33 mouse cellular contexts compared by ENCODE assay signal in the genomic region with DNA sequence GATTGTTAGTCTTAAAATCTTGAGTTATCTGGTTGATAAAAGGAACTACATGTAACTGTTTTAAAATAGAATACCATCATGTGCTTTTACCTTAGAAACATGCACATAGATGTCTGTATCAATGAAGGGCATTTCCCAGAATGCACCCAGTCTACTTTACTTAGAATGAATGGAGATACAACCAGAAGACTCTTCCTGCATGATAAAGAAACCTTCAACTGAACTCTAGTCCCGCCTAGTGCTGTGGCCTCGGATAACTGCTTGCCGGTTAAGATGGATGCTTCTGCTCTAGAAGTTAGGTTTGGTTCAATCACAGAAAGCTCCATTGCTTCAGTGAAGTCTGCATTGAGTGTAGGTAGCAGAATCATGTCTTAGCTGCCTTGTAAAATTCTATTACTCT. TPM values are rescaled to one million over a fixed set of nuclear protein-coding genes. Genes with fewer than 3 reads are reported as not detected.
DNase-seq lines count a peak whose midpoint lies in the region; ATAC-seq and TF ChIP-seq lines count a peak whose summit lies in the region.
"Had no signal": no experiment of that assay in that cellular context is flagged by ENCODE, and none has a peak within 500 bp of the region (broad histone marks: within the 10 kb centered on the region; RNA-seq: fewer than 3 reads in every experiment).

No protein-coding gene starts in this region.

- peak; percentile 69 for TF ChIP-seq EP300 in liver, embryonic 14.5 days (IDR thresholded peaks at IDR 0.05; ENCODE audit: low read depth)

- no peaks in the 10 kb centered on the region for H3K9me3 ChIP-seq in liver, embryonic 14.5 days (ENCODE audit: control insufficient read depth, low read length)
- no peaks in the 10 kb centered on the region for H3K9me3 ChIP-seq in hindbrain, embryonic 16.5 days (ENCODE audit: control insufficient read depth, low read length)
- H3K9me3 ChIP-seq: embryonic facial prominence, embryonic 10.5 days; embryonic facial prominence, embryonic 15.5 days; G1E; heart, embryonic 12.5 days; megakaryocyte, embryonic 14.5 days; midbrain, embryonic 13.5 days had no signal

- H3K4me3 ChIP-seq in liver, embryonic 14.5 days (ENCODE audit: insufficient read depth in 1 of 2, low read depth in 2 of 2, low read length in 2 of 2) = no peak overlapping the region
- no peak overlapping the region for H3K4me3 ChIP-seq in hindbrain, embryonic 16.5 days (ENCODE audit: low read length)
- H3K4me3 ChIP-seq: embryonic facial prominence, embryonic 10.5 days; embryonic facial prominence, embryonic 15.5 days; heart, embryonic 12.5 days; megakaryocyte, embryonic 14.5 days; midbrain, embryonic 13.5 days had no signal

- TF ChIP-seq CTCF in liver, embryonic 14.5 days (IDR thresholded peaks at IDR 0.05; ENCODE audit: low read depth) = no peak

- peak; percentile 11 for ATAC-seq in activated CD4-positive, CD25-positive, alpha-beta regulatory T cell, adult 4 months
- ATAC-seq in erythroid progenitor cell, adult 5-6 weeks (replicated peaks; ENCODE audit: low FRiP score, poor library complexity, severe bottlenecking) = peak; percentile 79
- ATAC-seq in liver, embryonic 14.5 days (ENCODE audit: insufficient read depth) = peak; percentile 81
- ATAC-seq in megakaryocyte-erythroid progenitor cell, adult 5-6 weeks (replicated peaks; ENCODE audit: low FRiP score, low TSS enrichment, poor library complexity, severe bottlenecking) = peak; percentile 75
- ATAC-seq in hindbrain, embryonic 16.5 days = no peak
- ATAC-seq: forebrain, embryonic 14.5 days; midbrain, embryonic 13.5 days had no signal

- H3K27me3 ChIP-seq in liver, embryonic 14.5 days (ENCODE audit: control insufficient read depth, insufficient read depth, low read length) = no peaks in the 10 kb centered on the region
- no peaks in the 10 kb centered on the region for H3K27me3 ChIP-seq in hindbrain, embryonic 16.5 days (replicated peaks; ENCODE audit: control insufficient read depth, insufficient read depth, low read length)
- H3K27me3 ChIP-seq: CH12.LX; embryonic facial prominence, embryonic 15.5 days; heart, embryonic 12.5 days; megakaryocyte, embryonic 14.5 days; midbrain, embryonic 13.5 days had no signal

- H3K27ac ChIP-seq in liver, embryonic 14.5 days = no peak overlapping the region
- no peak overlapping the region for H3K27ac ChIP-seq in hindbrain, embryonic 16.5 days (ENCODE audit: low read depth, low read length)
- H3K27ac ChIP-seq: embryonic facial prominence, embryonic 10.5 days; embryonic facial prominence, embryonic 15.5 days; hindbrain, embryonic 14.5 days; midbrain, embryonic 13.5 days; stomach, postnatal 0 days had no signal

- H3K4me2 ChIP-seq in liver, embryonic 14.5 days (ENCODE audit: low read depth) = no peak overlapping the region
- H3K4me2 ChIP-seq in hindbrain, embryonic 16.5 days (ENCODE audit: low read length) = no peak overlapping the region
- H3K4me2 ChIP-seq: embryonic facial prominence, embryonic 15.5 days; heart, embryonic 12.5 days; hindbrain, embryonic 14.5 days; midbrain, embryonic 13.5 days had no signal

- peaks cover 49% of the 10 kb centered on the region for H3K36me3 ChIP-seq in liver, embryonic 14.5 days (replicated peaks; ENCODE audit: control insufficient read depth, insufficient read depth, low read depth)
- peaks cover 14% of the 10 kb centered on the region for H3K36me3 ChIP-seq in hindbrain, embryonic 16.5 days (ENCODE audit: control insufficient read depth, insufficient read depth, low read length)

- no peak overlapping the region for H3K9ac ChIP-seq in liver, embryonic 14.5 days (replicated peaks)
- H3K9ac ChIP-seq in hindbrain, embryonic 16.5 days (ENCODE audit: low read depth, low read length) = no peak overlapping the region
- H3K9ac ChIP-seq: embryonic facial prominence, embryonic 15.5 days; heart, embryonic 12.5 days; hindbrain, embryonic 14.5 days; midbrain, embryonic 13.5 days had no signal

- peaks cover 14 to 25% of the 10 kb centered on the region in 2 experiments for H3K4me1 ChIP-seq in liver, embryonic 14.5 days (replicated peaks; ENCODE audit: control insufficient read depth in 2 of 2, insufficient read depth in 2 of 2, low read length in 1 of 2)
- H3K4me1 ChIP-seq in hindbrain, embryonic 16.5 days (ENCODE audit: control insufficient read depth, insufficient read depth, low read depth, low read length) = no peaks in the 10 kb centered on the region
- H3K4me1 ChIP-seq: embryonic facial prominence, embryonic 10.5 days; embryonic facial prominence, embryonic 15.5 days; midbrain, embryonic 13.5 days had no signal

- peak in 2 of 3 experiments; percentile 53 to 67 for DNase-seq in liver, embryonic 14.5 days (ENCODE audit: low read depth in 3 of 3, low spot score in 3 of 3)
- DNase-seq in right cerebral cortex, adult 18-20 months = no peak
- DNase-seq in ovary, postnatal 14 days (ENCODE audit: low spot score) = no peak
- DNase-seq: adrenal gland, postnatal 10 days; B cell, adult 2 months; cerebellum, adult 8-10 months; cerebellum, postnatal 25 days; gastrocnemius, postnatal 25 days; heart, adult 18-20 months; heart, postnatal 4 days; kidney, adult 11 months; kidney, postnatal 14 days; layer of hippocampus, adult 9-11 months; lung, postnatal 36 days; retina, postnatal 1 day; right cerebral cortex, postnatal 25 days; spleen, adult 18-20 months; thymus, adult 2 months; thymus, postnatal 4 days had no signal

- WGBS in liver, embryonic 14.5 days (ENCODE audit: insufficient replicate concordance) = 16% methylated on average over 3 of the region's 3 CpGs
- 91% methylated on average over 3 of the region's 3 CpGs for WGBS in hindbrain, embryonic 16.5 days

RNA-seq across cellular contexts. Expression of gene Ugcg, which starts 26.5 kb away (rescaled TPM):
- polyA plus RNA-seq in activated CD4-positive, CD25-positive, alpha-beta regulatory T cell, adult 4 months (2017; shearing (Covaris generic)) = 10 to 100 TPM; 17.5 to 19.7 TPM
- 44.4 and 45.4 TPM in 2 replicates for total RNA-seq in erythroid progenitor cell, adult 5-6 weeks (2015; ENCODE audit: low replicate concordance)
- 22.7 and 27.7 TPM in 2 replicates for total RNA-seq in erythroid progenitor cell, adult 5-6 weeks (2017; ENCODE audit: low replicate concordance)
- polyA plus RNA-seq in liver, embryonic 14.5 days (2012; rRNA removed) = 19.3 and 21.7 TPM in 2 replicates
- 7.5 and 9.9 TPM in 2 replicates for polyA plus RNA-seq in liver, embryonic 14.5 days (2014; fragmentation: Nextera tagmentation; extraction: Ambion mirVana)
- 223 and 236 TPM in 2 replicates for total RNA-seq in megakaryocyte-erythroid progenitor cell, adult 5-6 weeks (2014; fragmentation: Nextera tagmentation)
- 225 and 282 TPM in 2 replicates for total RNA-seq in megakaryocyte-erythroid progenitor cell, adult 5-6 weeks (2017)
- 14.3 and 15.8 TPM in 2 replicates for polyA plus RNA-seq in hindbrain, embryonic 16.5 days (2015; fragmentation: Nextera tagmentation; extraction: Ambion mirVana)

Comparison
In these comparisons a context has a peak if more than half of its experiments do, and no peak if none do; other contexts are left out.
1. DNase-seq: peak in liver, embryonic 14.5 days (2 of 3); none in right cerebral cortex, adult 18-20 months (single experiment) and ovary, postnatal 14 days (single experiment).